Mouse (Mus musculus) monocyte, adult 5-6 weeks (primary cell): ENCODE results near the gene Atp2a3. TPM values are rescaled to one million over a fixed set of nuclear protein-coding genes. Genes with fewer than 3 reads are reported as not detected.
A peak's percentile ranks its signal among the peaks of the same experiment; 100 is the strongest.

Source experiments
- ATAC-seq: fragments of 153-309, 156-312 bp; replicated peaks from 2 replicates; pipeline ENCODE4 v1.8.0; 2017; ENCODE audit warnings: mild to moderate bottlenecking; ENCODE audit not compliant: low TSS enrichment, insufficient number of reproducible peaks, severe bottlenecking, poor library complexity, low FRiP score
- total RNA-seq: library from RNA; stranded (forward); fragments of 200-1000, 200-491, 200-594 nt; gene quantifications from 3 replicates; pipeline ENCODE4 v1.2.3, GENCODE M21; 2017

The Atp2a3 gene
- total RNA-seq, 1 experiment from 2014 or later: 107 TPM

- ATAC-seq: no peak
Measured at GRCm38 (mm10) chr11:72996346-72996745, 35.4 kb downstream of the Atp2a3 start.

- ATAC-seq: no peak
Measured at GRCm38 (mm10) chr11:72996781-72997180, 35.8 kb downstream of the Atp2a3 start.

GRCm38 (mm10) chr11:72997529-72998326 is 36.8 kb downstream of the Atp2a3 start:
- ATAC-seq: no peak; the same call in 1 of the 2 replicates

- peak; percentile 62 for ATAC-seq
Measured at GRCm38 (mm10) chr11:72998771-72999170, 37.8 kb downstream of the Atp2a3 start, which contains the start of gene P2rx1. Gene P2rx1 (plus strand): TSS chr11:72999103.

GRCm38 (mm10) chr11:73001029-73001428 is 40.1 kb downstream of the Atp2a3 start:
- peak; percentile 61 for ATAC-seq

- ATAC-seq: peak; percentile 79
Measured at GRCm38 (mm10) chr11:73006377-73006776, 45.4 kb downstream of the Atp2a3 start.

- no peak for ATAC-seq
Measured at GRCm38 (mm10) chr11:73007113-73007512, 46.1 kb downstream of the Atp2a3 start.

- ATAC-seq: peak; percentile 51; the same call in 1 of the 2 replicates
Measured at GRCm38 (mm10) chr11:73007698-73008481, 46.9 kb downstream of the Atp2a3 start.

GRCm38 (mm10) chr11:73008826-73009225 is 47.9 kb downstream of the Atp2a3 start:
- ATAC-seq: no peak

GRCm38 (mm10) chr11:73009531-73010274 is 48.7 kb downstream of the Atp2a3 start:
- no peak for ATAC-seq

GRCm38 (mm10) chr11:73013981-73014380 is 53.0 kb downstream of the Atp2a3 start:
- ATAC-seq: no peak

GRCm38 (mm10) chr11:73014831-73015344 is 53.9 kb downstream of the Atp2a3 start:
- no peak for ATAC-seq

- ATAC-seq: no peak
Measured at GRCm38 (mm10) chr11:73015391-73016102, 54.6 kb downstream of the Atp2a3 start.

- ATAC-seq: no peak
Measured at GRCm38 (mm10) chr11:73016103-73016420, 55.1 kb downstream of the Atp2a3 start.

GRCm38 (mm10) chr11:73018471-73019146 is 57.6 kb downstream of the Atp2a3 start, which contains the start of gene Camkk1:
Gene Camkk1 (plus strand): TSS chr11:73019008.
- peak; percentile 91 for ATAC-seq

- peak; percentile 46 for ATAC-seq
Measured at GRCm38 (mm10) chr11:73019147-73019795, 58.3 kb downstream of the Atp2a3 start.
